Mouse (Mus musculus): Measurements from ENCODE around the gene Acin1.

- TF ChIP-seq POLR2A (IDR thresholded peaks at IDR 0.05; ENCODE audit: borderline replicate concordance, extremely low read depth, low read depth, low read length) (no peak), CTCF (IDR thresholded peaks at IDR 0.05; ENCODE audit: insufficient read depth, low read length) (no peak)
Measured at GRCm38 (mm10) chr14:54712074-54712473, 25.3 kb upstream of the Acin1 start, which contains the start of gene Cebpe.
